Mouse (Mus musculus): ENCODE measurements around the gene Gm13199.

The Gm13199 gene

GRCm38 (mm10) chr2:5822449-5822848, 40.3 kb downstream of the Gm13199 start:
- DNase-seq (ENCODE audit: low spot score in 2 of 2): no peak

GRCm38 (mm10) chr2:5821264-5821663, 41.5 kb downstream of the Gm13199 start:
- DNase-seq (ENCODE audit: low spot score in 2 of 2): no peak

All from urinary bladder, postnatal 36 days (tissue).